ENCODE assay signal across 11 mouse cellular contexts in the genomic region with DNA sequence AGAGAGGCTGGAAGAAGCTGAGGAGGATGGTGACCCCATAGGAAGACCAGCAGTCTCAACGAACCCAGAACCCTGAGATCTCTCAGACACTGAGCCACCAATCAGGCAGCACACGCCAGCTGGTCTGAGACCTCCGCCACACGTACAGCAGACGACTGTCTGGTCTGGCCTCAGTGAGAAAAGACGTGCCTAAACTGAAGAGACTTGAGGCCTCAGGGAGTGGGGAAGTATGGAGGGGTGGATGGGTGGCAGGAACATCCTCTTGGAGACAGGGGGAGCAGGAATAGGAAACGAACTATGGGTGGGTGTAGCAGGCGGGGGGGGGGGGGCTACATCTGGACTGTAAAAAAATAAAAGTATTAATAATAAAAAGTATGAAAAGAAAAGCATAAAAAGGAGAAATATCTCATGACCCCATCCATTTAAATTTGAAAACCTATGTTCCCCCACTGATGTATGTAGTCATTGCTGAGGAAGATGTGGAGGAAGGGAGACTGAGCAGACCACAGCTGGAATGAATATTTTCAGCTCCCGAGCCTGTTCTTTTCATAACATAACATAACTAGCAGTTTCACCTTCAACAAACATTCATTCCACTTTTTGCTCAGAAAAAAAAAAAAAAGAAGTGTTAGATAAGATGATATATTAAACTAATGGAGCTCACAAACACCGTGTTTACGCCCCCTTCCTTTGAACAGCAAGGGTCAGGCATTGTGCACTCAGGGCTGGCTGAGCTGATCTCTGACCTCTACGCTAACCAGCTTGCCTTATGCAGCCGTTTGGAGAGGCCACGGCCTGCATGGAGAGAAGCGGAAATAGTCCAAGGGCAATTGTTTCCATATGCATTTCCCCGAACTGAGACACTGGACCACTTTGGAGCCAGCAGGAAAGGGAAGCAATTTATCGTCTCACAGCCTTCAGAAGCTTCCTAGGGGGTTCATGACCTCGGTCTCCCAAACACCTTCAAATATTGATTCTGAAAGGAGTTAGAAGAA.
DNase-seq lines count a peak whose midpoint lies in the region; ATAC-seq and TF ChIP-seq lines count a peak whose summit lies in the region.
"Had no signal": no experiment of that assay in that cellular context is flagged by ENCODE, and none has a peak within 500 bp of the region (broad histone marks: within the 10 kb centered on the region; RNA-seq: fewer than 3 reads in every experiment).

No protein-coding gene starts in this region.

- peak overlapping the region; percentile 67 for H3K27ac ChIP-seq in hindbrain, embryonic 10.5 days
- H3K27ac ChIP-seq in hindbrain, postnatal 0 days, result no peak overlapping the region
- no peak overlapping the region for H3K27ac ChIP-seq in kidney, postnatal 0 days
- no peak overlapping the region for H3K27ac ChIP-seq in lung, embryonic 16.5 days (ENCODE audit: low read length)
- no peak overlapping the region for H3K27ac ChIP-seq in forebrain, embryonic 15.5 days (replicated peaks)
- H3K27ac ChIP-seq: intestine, embryonic 15.5 days had no signal

- H3K9ac ChIP-seq in hindbrain, postnatal 0 days (replicated peaks; ENCODE audit: low read length), result no peak overlapping the region
- no peak overlapping the region for H3K9ac ChIP-seq in kidney, postnatal 0 days (ENCODE audit: low read depth, low read length)
- H3K9ac ChIP-seq in lung, embryonic 16.5 days (ENCODE audit: low read length), result no peak overlapping the region
- H3K9ac ChIP-seq in forebrain, embryonic 15.5 days (replicated peaks), result no peak overlapping the region
- H3K9ac ChIP-seq: intestine, embryonic 15.5 days had no signal

- H3K4me2 ChIP-seq in hindbrain, postnatal 0 days (ENCODE audit: low read depth, low read length), result no peak overlapping the region
- H3K4me2 ChIP-seq in kidney, postnatal 0 days (ENCODE audit: low read length), result no peak overlapping the region
- no peak overlapping the region for H3K4me2 ChIP-seq in lung, embryonic 16.5 days (ENCODE audit: low read depth, low read length)
- no peak overlapping the region for H3K4me2 ChIP-seq in forebrain, embryonic 15.5 days (replicated peaks)
- H3K4me2 ChIP-seq: intestine, embryonic 15.5 days had no signal

- H3K27me3 ChIP-seq in hindbrain, embryonic 10.5 days (ENCODE audit: insufficient read depth, poor library complexity, severe bottlenecking), result no peaks in the 10 kb centered on the region
- no peaks in the 10 kb centered on the region for H3K27me3 ChIP-seq in hindbrain, postnatal 0 days (ENCODE audit: insufficient read depth, low read length)
- no peaks in the 10 kb centered on the region for H3K27me3 ChIP-seq in kidney, postnatal 0 days (ENCODE audit: insufficient read depth, low read length)
- H3K27me3 ChIP-seq in lung, embryonic 16.5 days (ENCODE audit: control insufficient read depth, insufficient read depth, low read depth, low read length), result no peaks in the 10 kb centered on the region
- H3K27me3 ChIP-seq in forebrain, embryonic 15.5 days, result no peaks in the 10 kb centered on the region
- H3K27me3 ChIP-seq: intestine, embryonic 15.5 days had no signal

- peak; percentile 72 for DNase-seq in hindbrain, embryonic 10.5 days (ENCODE audit: low spot score)
- DNase-seq in hindbrain, postnatal 0 days (ENCODE audit: low spot score), result no peak
- peak; percentile 88 for DNase-seq in embryo, embryonic 11 days
- DNase-seq in kidney, postnatal 0 days (ENCODE audit: low spot score), result peak; percentile 67
- DNase-seq in c-Kit-positive CD71-positive TER-119-positive erythroid progenitor cells, embryonic 14.5 days (ENCODE audit: low spot score), result no peak
- no peak for DNase-seq in urinary bladder, adult 18-20 months (ENCODE audit: low spot score in 2 of 2)
- DNase-seq: B cell, adult 2 months; cerebellum, adult 8-10 months had no signal

- WGBS in hindbrain, embryonic 10.5 days, result 36% methylated on average over 18 of the region's 18 CpGs
- WGBS in hindbrain, postnatal 0 days, result 48% methylated on average over 18 of the region's 18 CpGs
- WGBS in kidney, postnatal 0 days, result 49% methylated on average over 18 of the region's 18 CpGs
- 36% methylated on average over 18 of the region's 18 CpGs for WGBS in lung, embryonic 16.5 days
- WGBS in forebrain, embryonic 15.5 days, result 66% methylated on average over 18 of the region's 18 CpGs

- H3K4me3 ChIP-seq in hindbrain, embryonic 10.5 days, result no peak overlapping the region
- no peak overlapping the region for H3K4me3 ChIP-seq in hindbrain, postnatal 0 days (ENCODE audit: low read length)
- no peak overlapping the region for H3K4me3 ChIP-seq in kidney, postnatal 0 days (replicated peaks; ENCODE audit: low read depth, low read length)
- H3K4me3 ChIP-seq in lung, embryonic 16.5 days (ENCODE audit: low read length), result no peak overlapping the region
- H3K4me3 ChIP-seq in forebrain, embryonic 15.5 days, result no peak overlapping the region
- H3K4me3 ChIP-seq: intestine, embryonic 15.5 days had no signal

- TF ChIP-seq CTCF in hindbrain, postnatal 0 days (IDR thresholded peaks at IDR 0.05; ENCODE audit: low read depth), result no peak
- no peak for TF ChIP-seq CTCF in kidney, postnatal 0 days (IDR thresholded peaks at IDR 0.05; ENCODE audit: low read depth)

- ATAC-seq in hindbrain, postnatal 0 days, result no peak
- ATAC-seq in kidney, postnatal 0 days (replicated peaks; ENCODE audit: low FRiP score, low read depth), result no peak
- peak; percentile 80 for ATAC-seq in lung, embryonic 16.5 days (ENCODE audit: low read depth)
- ATAC-seq in forebrain, embryonic 15.5 days (replicated peaks), result no peak
- ATAC-seq: intestine, embryonic 15.5 days had no signal

- no peaks in the 10 kb centered on the region for H3K36me3 ChIP-seq in hindbrain, embryonic 10.5 days
- no peaks in the 10 kb centered on the region for H3K36me3 ChIP-seq in hindbrain, postnatal 0 days (ENCODE audit: insufficient read depth, low read length)
- no peaks in the 10 kb centered on the region for H3K36me3 ChIP-seq in kidney, postnatal 0 days (ENCODE audit: insufficient read depth, low read length)
- H3K36me3 ChIP-seq in lung, embryonic 16.5 days (ENCODE audit: control insufficient read depth, insufficient read depth, low read length), result no peaks in the 10 kb centered on the region
- H3K36me3 ChIP-seq in forebrain, embryonic 15.5 days, result no peaks in the 10 kb centered on the region
- H3K36me3 ChIP-seq: intestine, embryonic 15.5 days had no signal

- peaks cover 12% of the 10 kb centered on the region for H3K4me1 ChIP-seq in hindbrain, embryonic 10.5 days (replicated peaks)
- no peaks in the 10 kb centered on the region for H3K4me1 ChIP-seq in hindbrain, postnatal 0 days (ENCODE audit: insufficient read depth, low read length)
- no peaks in the 10 kb centered on the region for H3K4me1 ChIP-seq in kidney, postnatal 0 days (replicated peaks; ENCODE audit: insufficient read depth, low read length)
- H3K4me1 ChIP-seq in lung, embryonic 16.5 days (replicated peaks; ENCODE audit: control insufficient read depth, insufficient read depth, low read length), result no peaks in the 10 kb centered on the region
- H3K4me1 ChIP-seq in forebrain, embryonic 15.5 days, result no peaks in the 10 kb centered on the region
- H3K4me1 ChIP-seq: intestine, embryonic 15.5 days had no signal

- no peaks in the 10 kb centered on the region for H3K9me3 ChIP-seq in hindbrain, embryonic 10.5 days
- no peaks in the 10 kb centered on the region for H3K9me3 ChIP-seq in hindbrain, postnatal 0 days (ENCODE audit: low read length)
- no peaks in the 10 kb centered on the region for H3K9me3 ChIP-seq in kidney, postnatal 0 days (replicated peaks; ENCODE audit: low read length)
- no peaks in the 10 kb centered on the region for H3K9me3 ChIP-seq in lung, embryonic 16.5 days (ENCODE audit: control insufficient read depth, low read length)
- no peaks in the 10 kb centered on the region for H3K9me3 ChIP-seq in forebrain, embryonic 15.5 days
- H3K9me3 ChIP-seq: intestine, embryonic 15.5 days had no signal

Comparison
In these comparisons a context has a peak if more than half of its experiments do, and no peak if none do; other contexts are left out.
1. DNase-seq: peak in hindbrain, embryonic 10.5 days (single experiment), embryo, embryonic 11 days (single experiment) and kidney, postnatal 0 days (single experiment); none in hindbrain, postnatal 0 days (single experiment), c-Kit-positive CD71-positive TER-119-positive erythroid progenitor cells, embryonic 14.5 days (single experiment) and urinary bladder, adult 18-20 months (0 of 2).